Mouse (Mus musculus) liver, postnatal 0 days (tissue): ENCODE data around the gene Macrod2.

ENCODE experiments used
- CTCF ChIP-seq: sonication (generic); IDR thresholded peaks from 2 replicates; pipeline ENCODE4 v1.5.1; 2016; ENCODE audit warnings: antibody characterized with exemption, low read depth
- EP300 ChIP-seq: IDR thresholded peaks from 2 replicates; pipeline ENCODE4 v1.6.1; 2016; ENCODE audit warnings: antibody characterized with exemption, low read depth, mild to moderate bottlenecking

- TF ChIP-seq CTCF (no peak), EP300 (no peak)
Measured at GRCm38 (mm10) chr2:140425844-140426243, 30.7 kb downstream of the Macrod2 start.
